Mouse (Mus musculus): Measurements from ENCODE around the gene Nkain4. TPM values are rescaled to one million over a fixed set of nuclear protein-coding genes. Genes with fewer than 3 reads are reported as not detected.

Gene Nkain4
- polyA plus RNA-seq, 1 experiment from 2014 or later: 2.6 TPM

DNA sequence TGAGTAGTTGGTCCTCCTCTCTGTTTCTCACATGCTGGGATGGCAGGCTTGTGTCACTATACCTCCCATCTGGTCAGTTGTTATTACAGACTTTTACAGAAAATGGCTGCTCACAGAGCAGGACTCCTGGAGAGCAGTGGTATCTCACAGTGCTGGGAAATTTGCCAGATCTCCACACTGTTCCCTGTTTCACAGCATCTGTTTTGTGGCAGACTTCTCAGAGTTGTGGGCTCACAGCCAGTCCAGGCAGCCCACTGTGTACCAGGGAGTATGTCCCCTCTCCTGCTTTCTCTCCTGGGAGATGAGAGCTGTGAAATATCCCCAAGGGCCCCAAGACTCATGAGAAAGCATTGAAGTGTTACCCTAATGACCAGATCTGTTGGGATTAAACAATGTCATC is 12.6 kb downstream of the Nkain4 start:
- Histone ChIP-seq H3K9ac (no peak overlapping the region), H3K4me1 (replicated peaks) (no peaks in the 10 kb centered on the region), H3K4me3 (replicated peaks) (no peak overlapping the region), H3K4me2 (no peak overlapping the region), H3K36me3 (no peaks in the 10 kb centered on the region), H3K27ac (no peak overlapping the region), H3K9me3 (replicated peaks) (no peaks in the 10 kb centered on the region), H3K27me3 (no peaks in the 10 kb centered on the region)
- ATAC-seq (ENCODE audit: low read depth) (no peak), DNase-seq (no peak)

GRCm38 (mm10) chr2:180940187-180940586 is 14.3 kb downstream of the Nkain4 start:
- H3K36me3 ChIP-seq: no peaks in the 10 kb centered on the region
- no peaks in the 10 kb centered on the region for H3K4me1 ChIP-seq (replicated peaks)
- no peak overlapping the region for H3K9ac ChIP-seq
- H3K4me2 ChIP-seq: no peak overlapping the region
- no peak overlapping the region for H3K27ac ChIP-seq
- H3K4me3 ChIP-seq (replicated peaks): no peak overlapping the region
- ATAC-seq (ENCODE audit: low read depth) (no peak), DNase-seq (no peak)
- no peaks in the 10 kb centered on the region for H3K27me3 ChIP-seq
- H3K9me3 ChIP-seq (replicated peaks): no peaks in the 10 kb centered on the region

DNA sequence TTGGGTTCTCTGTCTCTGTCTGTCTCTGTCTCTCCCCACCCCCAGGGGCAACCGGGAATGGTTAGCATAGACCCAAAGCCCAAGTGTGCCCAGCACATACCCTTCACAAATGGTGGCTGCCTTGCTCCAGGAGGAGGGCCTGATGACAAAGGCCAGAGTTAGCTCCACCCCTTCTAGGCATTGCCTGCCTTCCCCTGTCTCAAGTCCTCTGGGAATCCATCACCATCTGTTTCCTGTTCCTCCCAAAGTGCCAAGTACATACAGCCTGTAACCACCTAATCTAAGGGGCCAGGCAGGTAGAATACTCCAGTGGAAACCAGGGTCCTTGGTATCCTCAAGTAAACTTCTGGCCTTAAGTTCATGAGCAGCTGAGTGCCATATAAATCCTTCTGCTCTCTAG is 22.1 kb downstream of the Nkain4 start:
- no peak overlapping the region for H3K27ac ChIP-seq
- no peaks in the 10 kb centered on the region for H3K4me1 ChIP-seq (replicated peaks)
- H3K4me2 ChIP-seq: no peak overlapping the region
- 48% methylated on average over 1 of the region's 1 CpGs for WGBS (ENCODE audit: insufficient replicate concordance)
- no peak overlapping the region for H3K9ac ChIP-seq
- no peak overlapping the region for H3K4me3 ChIP-seq (replicated peaks)
- peaks cover 3% of the 10 kb centered on the region; the same call in 1 of the 2 replicates for H3K27me3 ChIP-seq
- H3K9me3 ChIP-seq (replicated peaks): no peaks in the 10 kb centered on the region
- DNase-seq: no peak
- H3K36me3 ChIP-seq: no peaks in the 10 kb centered on the region
- ATAC-seq (ENCODE audit: low read depth): no peak

GRCm38 (mm10) chr2:180928723-180929122 is 25.8 kb downstream of the Nkain4 start, which contains the start of gene Birc7:
Birc7 (plus strand) TSS chr2:180929023.
- H3K4me3 ChIP-seq (replicated peaks): no peak within 1 kb of the TSS
- no peaks in the 10 kb centered on the region for H3K36me3 ChIP-seq
- H3K27me3 ChIP-seq: no peaks in the 10 kb centered on the region
- no peak within 1 kb of the TSS for H3K27ac ChIP-seq
- ATAC-seq (ENCODE audit: low read depth) (no peak), DNase-seq (no peak)
- H3K4me2 ChIP-seq: no peak within 1 kb of the TSS
- no peaks in the 10 kb centered on the region for H3K9me3 ChIP-seq (replicated peaks)
- no peaks in the 10 kb centered on the region for H3K4me1 ChIP-seq (replicated peaks)
- WGBS (ENCODE audit: insufficient replicate concordance): 51% methylated on average over 4 of the region's 4 CpGs
- no peak within 1 kb of the TSS for H3K9ac ChIP-seq

- Histone ChIP-seq H3K27ac (no peak overlapping the region), H3K9me3 (replicated peaks) (no peaks in the 10 kb centered on the region)
- WGBS (ENCODE audit: insufficient replicate concordance): 3% methylated on average over 4 of the region's 4 CpGs
Measured at GRCm38 (mm10) chr2:180925176-180925575, 29.3 kb downstream of the Nkain4 start.

DNA sequence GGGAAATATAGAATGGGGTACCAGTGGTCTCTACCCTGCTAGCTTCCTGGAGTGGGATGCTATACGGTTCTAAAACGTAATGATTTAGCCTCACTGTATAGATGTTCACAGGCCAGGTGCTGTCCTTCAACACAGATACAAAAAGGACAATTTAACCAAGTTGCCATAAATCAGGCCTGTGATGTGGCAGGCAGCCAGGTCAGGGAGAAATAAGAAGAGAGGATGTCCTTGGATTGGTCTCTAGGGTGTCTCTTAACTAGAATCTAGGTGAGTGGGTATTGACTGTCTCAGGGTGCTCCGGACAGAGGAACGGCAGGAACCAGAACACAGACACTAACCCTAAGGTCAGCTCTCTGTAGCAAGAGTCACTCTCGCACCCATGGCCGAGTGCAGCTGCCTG is 31.8 kb downstream of the Nkain4 start:
- Histone ChIP-seq H3K36me3 (peaks cover 11% of the 10 kb centered on the region), H3K27me3 (no peaks in the 10 kb centered on the region), H3K9ac (no peak overlapping the region), H3K4me2 (no peak overlapping the region), H3K4me3 (replicated peaks) (no peak overlapping the region), H3K9me3 (replicated peaks) (no peaks in the 10 kb centered on the region), H3K4me1 (replicated peaks) (peaks cover 24% of the 10 kb centered on the region), H3K27ac (no peak overlapping the region)
- DNase-seq (no peak), ATAC-seq (ENCODE audit: low read depth) (no peak)
- WGBS (ENCODE audit: insufficient replicate concordance): 76% methylated on average over 6 of the region's 6 CpGs

More at GRCm38 (mm10) chr2:180925176-180925575, 29.3 kb downstream of the Nkain4 start:
- Histone ChIP-seq H3K4me1 (replicated peaks) (peaks cover 4% of the 10 kb centered on the region), H3K9ac (no peak overlapping the region), H3K27me3 (no peaks in the 10 kb centered on the region), H3K4me3 (replicated peaks) (no peak overlapping the region), H3K36me3 (no peaks in the 10 kb centered on the region), H3K4me2 (no peak overlapping the region)
- DNase-seq (peak; percentile 50), ATAC-seq (ENCODE audit: low read depth) (no peak)

GRCm38 (mm10) chr2:180920810-180921400 is 33.6 kb downstream of the Nkain4 start, which contains the start of gene Ythdf1:
Ythdf1 (minus strand) TSS chr2:180920949.
- ATAC-seq (ENCODE audit: low read depth) (peak; percentile 95), DNase-seq (peak; percentile 98)
- 1% methylated on average over 45 of the region's 56 CpGs for WGBS (ENCODE audit: insufficient replicate concordance)
- H3K4me3 ChIP-seq (replicated peaks): peak within 1 kb of the TSS; percentile 100
- peak within 1 kb of the TSS; percentile 86 for H3K27ac ChIP-seq
- peaks cover 28% of the 10 kb centered on the region for H3K36me3 ChIP-seq
- peaks cover 36% of the 10 kb centered on the region for H3K4me1 ChIP-seq (replicated peaks)
- H3K4me2 ChIP-seq: peak within 1 kb of the TSS; percentile 86
- peak within 1 kb of the TSS; percentile 100 for H3K9ac ChIP-seq
- no peaks in the 10 kb centered on the region for H3K27me3 ChIP-seq
- H3K9me3 ChIP-seq (replicated peaks): no peaks in the 10 kb centered on the region

GRCm38 (mm10) chr2:180919913-180920809 is 34.3 kb downstream of the Nkain4 start:
- ATAC-seq (ENCODE audit: low read depth) (no peak; the same call in none of the 2 replicates), DNase-seq (peak; percentile 8)
- peak overlapping the region; percentile 86 for H3K27ac ChIP-seq
- H3K4me1 ChIP-seq (replicated peaks): peaks cover 43% of the 10 kb centered on the region
- peaks cover 35% of the 10 kb centered on the region for H3K36me3 ChIP-seq
- peak overlapping the region; percentile 86 for H3K4me2 ChIP-seq
- H3K27me3 ChIP-seq: no peaks in the 10 kb centered on the region
- under 1% methylated on average over 57 of the region's 61 CpGs for WGBS (ENCODE audit: insufficient replicate concordance)
- H3K4me3 ChIP-seq (replicated peaks): peak overlapping the region; percentile 100
- no peaks in the 10 kb centered on the region for H3K9me3 ChIP-seq (replicated peaks)
- peak overlapping the region; percentile 100 for H3K9ac ChIP-seq

DNA sequence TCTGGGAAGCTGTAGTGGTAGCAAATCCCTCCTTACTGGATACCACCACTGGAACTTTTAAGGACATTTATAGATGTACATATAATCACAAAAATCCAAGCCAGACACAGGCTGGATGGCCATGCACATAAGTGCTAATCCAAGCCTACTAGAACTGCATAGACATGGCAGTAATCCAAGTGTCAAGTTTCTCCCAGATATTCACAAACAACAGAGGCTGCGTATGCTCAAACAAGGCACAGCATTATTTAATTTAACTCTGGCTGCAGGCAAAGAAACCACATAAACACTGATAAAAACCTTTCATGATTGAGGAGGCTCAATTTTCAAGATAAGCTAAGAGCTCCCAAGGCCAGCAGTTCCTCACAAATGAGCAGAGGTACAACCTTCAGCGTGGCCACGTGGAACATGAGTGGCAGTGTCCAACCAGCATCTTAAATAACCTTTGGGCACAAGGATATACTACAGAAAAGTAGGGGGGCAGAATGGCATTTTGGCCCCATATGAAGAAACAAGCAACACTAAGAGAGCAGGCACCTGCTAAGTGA is 38.5 kb downstream of the Nkain4 start:
- Histone ChIP-seq H3K4me1 (replicated peaks) (peaks cover 38% of the 10 kb centered on the region), H3K27ac (no peak overlapping the region), H3K9me3 (replicated peaks) (no peaks in the 10 kb centered on the region), H3K9ac (0 out of 2 replicates have a peak overlapping the region, but pooled peaks have one; percentile 17), H3K36me3 (peaks cover 73% of the 10 kb centered on the region), H3K4me2 (no peak overlapping the region), H3K4me3 (replicated peaks) (no peak overlapping the region), H3K27me3 (no peaks in the 10 kb centered on the region)
- DNase-seq: no peak
- ATAC-seq (ENCODE audit: low read depth): no peak
- WGBS (ENCODE audit: insufficient replicate concordance): 56% methylated on average over 3 of the region's 3 CpGs

DNA sequence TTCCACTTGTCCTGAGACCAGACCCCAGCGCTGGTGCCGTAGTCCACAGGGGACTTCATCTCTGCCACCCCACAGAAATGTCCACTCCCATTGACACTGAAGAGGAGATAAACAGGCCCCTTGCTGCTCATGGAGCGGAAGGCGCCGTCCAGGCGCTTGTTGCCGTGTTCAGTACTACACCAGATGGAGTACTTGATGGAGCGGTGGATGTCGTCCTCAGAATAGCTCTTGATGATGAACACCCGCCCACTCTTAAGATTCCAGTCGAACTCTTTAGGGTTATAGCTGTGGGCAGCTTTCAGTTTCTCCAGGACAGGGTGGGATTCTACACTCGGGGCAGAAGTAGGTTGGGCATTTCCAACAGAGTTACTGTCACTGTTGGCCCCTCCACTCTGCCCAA is 43.6 kb downstream of the Nkain4 start:
- Histone ChIP-seq H3K4me1 (replicated peaks) (peaks cover 12% of the 10 kb centered on the region), H3K4me2 (no peak overlapping the region), H3K27ac (no peak overlapping the region), H3K9ac (no peak overlapping the region), H3K27me3 (no peaks in the 10 kb centered on the region), H3K9me3 (replicated peaks) (no peaks in the 10 kb centered on the region), H3K4me3 (replicated peaks) (no peak overlapping the region), H3K36me3 (peaks cover 86% of the 10 kb centered on the region)
- no peak for ATAC-seq (ENCODE audit: low read depth)
- DNase-seq: no peak
- WGBS (ENCODE audit: insufficient replicate concordance): 87% methylated on average over 12 of the region's 12 CpGs

DNA sequence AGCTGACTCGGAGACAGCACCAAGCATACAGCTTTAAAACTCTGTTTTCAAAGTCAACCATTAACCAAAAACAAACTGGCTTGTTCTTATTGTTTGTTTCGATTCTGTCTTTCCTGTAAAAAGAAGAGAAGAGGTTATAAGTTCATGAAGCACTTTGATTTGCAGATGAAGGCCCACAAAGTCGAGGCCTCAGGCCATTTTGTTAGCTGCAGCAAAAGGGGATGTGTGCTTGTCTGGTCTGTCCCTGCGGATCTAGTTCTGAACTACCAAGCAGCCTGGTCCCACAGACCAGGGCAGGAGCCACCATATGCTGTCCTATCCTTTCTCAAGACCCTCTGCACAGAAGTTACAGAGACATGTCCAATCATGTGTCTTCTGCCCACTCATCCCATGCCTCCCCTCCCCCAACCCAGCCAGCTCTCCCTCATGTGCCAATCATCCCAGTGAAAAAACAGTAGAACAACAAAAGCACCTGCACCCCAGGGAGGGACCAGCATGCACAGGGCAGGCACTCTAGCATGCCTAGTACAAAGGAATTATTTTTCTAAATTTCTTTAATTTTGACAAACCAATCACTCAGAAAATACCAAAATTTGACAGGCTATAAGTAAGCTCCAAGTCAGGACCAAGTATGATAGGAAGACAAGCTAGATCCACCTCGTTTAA is 48.8 kb downstream of the Nkain4 start:
- Histone ChIP-seq H3K4me2 (no peak overlapping the region), H3K9me3 (replicated peaks) (no peaks in the 10 kb centered on the region), H3K27me3 (no peaks in the 10 kb centered on the region), H3K36me3 (peaks cover 56% of the 10 kb centered on the region), H3K4me1 (replicated peaks) (peaks cover 20% of the 10 kb centered on the region), H3K9ac (no peak overlapping the region), H3K4me3 (replicated peaks) (no peak overlapping the region), H3K27ac (no peak overlapping the region)
- 71% methylated on average over 5 of the region's 5 CpGs for whole genome bisulfite sequencing (ENCODE audit: insufficient replicate concordance)
- ATAC-seq (ENCODE audit: low read depth) (no peak; the same call in 1 of the 2 replicates), DNase-seq (no peak)
